Mouse (Mus musculus) stomach, embryonic 14.5 days (tissue): ENCODE results near the gene Prkcb. TPM values are rescaled to one million over a fixed set of nuclear protein-coding genes. Genes with fewer than 3 reads are reported as not detected.

Experiments used
- ATAC-seq: fragments of 200-750 bp; cut with Nextera tagmentation; 2 replicates; pipeline ENCODE4 v1.8.0; 2017; ENCODE audit warnings: low read depth, moderate TSS enrichment; ENCODE audit not compliant: insufficient number of reproducible peaks, insufficient read depth, low FRiP score
- H3K27ac ChIP-seq: fragments of 300-500 bp; sonication (generic); 2 replicates; pipeline ENCODE4 v1.5.1; 2014; ENCODE audit warnings: mild to moderate bottlenecking, low read length, moderate library complexity, mixed read lengths
- H3K27me3 ChIP-seq: fragments of 300-500 bp; sonication (generic); 2 replicates; pipeline ENCODE4 v1.6.1; 2014; ENCODE audit warnings: low read length, control low read depth, mixed read lengths; ENCODE audit not compliant: control insufficient read depth, insufficient read depth
- H3K36me3 ChIP-seq: fragments of 300-500 bp; sonication (generic); 2 replicates; pipeline ENCODE4 v1.6.1; 2014; ENCODE audit warnings: mild to moderate bottlenecking, control low read depth, low read length, moderate library complexity, mixed read lengths; ENCODE audit not compliant: control insufficient read depth, insufficient read depth
- H3K4me1 ChIP-seq: fragments of 300-500 bp; sonication (generic); 2 replicates; pipeline ENCODE4 v1.6.1; 2014; ENCODE audit warnings: low read length, control low read depth, mixed read lengths; ENCODE audit not compliant: control insufficient read depth, insufficient read depth
- H3K4me2 ChIP-seq: fragments of 300-500 bp; sonication (generic); replicated peaks from 2 replicates; pipeline ENCODE4 v1.6.1; 2014; ENCODE audit warnings: low read depth, low read length, control low read depth
- H3K4me3 ChIP-seq: fragments of 300-500 bp; sonication (generic); 2 replicates; pipeline ENCODE4 v1.5.1; 2014; ENCODE audit warnings: low read depth, low read length, control low read depth
- H3K9ac ChIP-seq: fragments of 300-500 bp; sonication (generic); replicated peaks from 2 replicates; pipeline ENCODE4 v1.6.1; 2014; ENCODE audit warnings: low read depth, mild to moderate bottlenecking, control low read depth, low read length, moderate library complexity, mixed read lengths
- H3K9me3 ChIP-seq: fragments of 300-500 bp; sonication (generic); 2 replicates; pipeline ENCODE4 v1.6.1; 2016; ENCODE audit warnings: low read depth, low read length, control low read depth; ENCODE audit not compliant: control insufficient read depth
- WGBS: fragments of 180-500 bp; shearing (Covaris S2); extraction: QIAGEN DNeasy Blood & Tissue Kit; methylation state at CpG from one replicate; pipeline ENCODE4 v1.1.7; 2014; 5-methylcytosine and 5-hydroxymethylcytosine counted together
- polyA plus RNA-seq: library from polyadenylated mRNA; unstranded; fragments of >200 nt; fragmentation: Nextera tagmentation; extraction: Ambion mirVana; gene quantifications from 2 replicates; pipeline ENCODE4 v1.2.1, GENCODE M21; 2014

The Prkcb gene
- polyA plus RNA-seq, 1 experiment from 2014 or later, result 18.4 TPM

DNA sequence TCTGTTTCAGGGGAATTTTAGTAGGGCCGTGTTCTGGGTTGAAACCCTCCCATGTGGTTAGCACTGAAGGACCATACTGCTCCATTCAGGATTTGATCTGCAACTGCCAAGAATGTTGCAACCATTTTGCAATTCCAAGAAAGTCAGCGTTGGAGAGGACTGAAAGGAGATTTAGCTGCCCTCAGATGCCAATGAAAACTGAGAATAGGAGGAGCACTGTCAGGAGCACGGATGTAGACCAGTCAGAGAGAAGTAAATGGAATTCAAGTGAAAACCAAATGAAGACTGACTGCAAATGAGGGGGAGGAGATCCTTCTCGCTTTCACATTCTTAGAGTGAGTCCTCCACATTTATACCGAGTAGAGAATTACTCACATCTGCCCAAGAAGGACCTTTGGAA lies 83.4 kb downstream of the Prkcb start:
- Histone ChIP-seq H3K9ac (no peak overlapping the region), H3K4me2 (no peak overlapping the region), H3K4me1 (no peaks in the 10 kb centered on the region), H3K36me3 (no peaks in the 10 kb centered on the region), H3K27me3 (no peaks in the 10 kb centered on the region), H3K4me3 (no peak overlapping the region), H3K9me3 (no peaks in the 10 kb centered on the region), H3K27ac (no peak overlapping the region)
- 64% methylated on average over 5 of the region's 5 CpGs for WGBS
- ATAC-seq, result no peak

- no peaks in the 10 kb centered on the region for H3K36me3 ChIP-seq
- 75% methylated on average over 3 of the region's 3 CpGs for WGBS
- H3K27ac ChIP-seq, result no peak overlapping the region
- no peak overlapping the region for H3K9ac ChIP-seq
- ATAC-seq, result no peak
- H3K27me3 ChIP-seq, result no peaks in the 10 kb centered on the region
- H3K9me3 ChIP-seq, result no peaks in the 10 kb centered on the region
- no peaks in the 10 kb centered on the region for H3K4me1 ChIP-seq
- H3K4me3 ChIP-seq, result no peak overlapping the region
- H3K4me2 ChIP-seq, result no peak overlapping the region
Observed at GRCm38 (mm10) chr7:122372349-122372748, 83.8 kb downstream of the Prkcb start.

DNA sequence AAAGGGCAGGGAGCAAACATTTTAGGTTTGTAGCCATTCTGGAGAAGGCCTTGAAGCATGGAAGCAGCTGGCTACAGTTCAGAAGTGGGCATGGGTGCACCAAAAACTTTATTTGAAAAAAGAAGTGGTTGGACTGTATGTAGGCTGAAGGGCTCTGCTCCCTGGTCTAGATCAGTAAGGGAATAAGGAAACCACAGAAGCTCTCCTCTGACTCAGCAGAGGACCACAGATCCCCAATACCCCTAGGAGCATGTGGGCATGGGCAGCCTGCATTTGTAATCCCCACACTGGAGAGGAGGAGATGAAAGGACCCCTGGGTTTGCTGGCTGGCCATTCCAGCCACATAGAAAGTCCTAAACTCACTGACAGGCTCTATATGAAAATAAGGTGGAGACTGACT lies 88.3 kb downstream of the Prkcb start:
- Histone ChIP-seq H3K9me3 (no peaks in the 10 kb centered on the region), H3K4me2 (no peak overlapping the region), H3K36me3 (no peaks in the 10 kb centered on the region), H3K4me1 (0 out of 2 replicates have a peak, but pooled peaks cover 4% of the 10 kb centered on the region), H3K27me3 (no peaks in the 10 kb centered on the region), H3K4me3 (no peak overlapping the region), H3K27ac (no peak overlapping the region), H3K9ac (no peak overlapping the region)
- no peak for ATAC-seq

GRCm38 (mm10) chr7:122377967-122378366 lies 89.4 kb downstream of the Prkcb start:
- Histone ChIP-seq H3K36me3 (no peaks in the 10 kb centered on the region), H3K4me2 (no peak overlapping the region), H3K4me3 (no peak overlapping the region), H3K9me3 (no peaks in the 10 kb centered on the region), H3K4me1 (0 out of 2 replicates have a peak, but pooled peaks cover 4% of the 10 kb centered on the region), H3K27ac (no peak overlapping the region), H3K9ac (no peak overlapping the region), H3K27me3 (no peaks in the 10 kb centered on the region)
- ATAC-seq, result no peak
- 85% methylated on average over 3 of the region's 3 CpGs for WGBS

DNA sequence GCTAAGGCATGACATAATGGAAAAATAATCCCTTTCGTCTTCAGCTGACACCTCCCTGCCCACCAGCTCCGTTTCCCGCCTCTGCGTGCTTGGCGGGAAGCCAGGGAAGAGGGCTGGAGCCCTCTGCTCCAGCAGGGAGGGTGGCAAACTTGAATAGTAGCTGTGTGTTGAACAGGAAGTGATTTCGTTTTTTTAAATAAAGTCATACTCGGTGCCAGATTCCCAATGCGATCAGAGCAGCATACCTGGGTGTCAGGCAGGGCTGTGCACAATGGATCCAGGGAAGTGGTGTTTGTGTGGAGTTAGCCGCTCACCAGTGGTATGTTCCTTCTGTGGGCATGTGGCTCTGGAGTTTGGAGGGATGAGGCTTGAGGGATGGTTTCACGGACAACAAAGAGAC lies 89.9 kb downstream of the Prkcb start:
- no peak overlapping the region for H3K4me2 ChIP-seq
- no peak for ATAC-seq
- 32% methylated on average over 10 of the region's 10 CpGs for WGBS

DNA sequence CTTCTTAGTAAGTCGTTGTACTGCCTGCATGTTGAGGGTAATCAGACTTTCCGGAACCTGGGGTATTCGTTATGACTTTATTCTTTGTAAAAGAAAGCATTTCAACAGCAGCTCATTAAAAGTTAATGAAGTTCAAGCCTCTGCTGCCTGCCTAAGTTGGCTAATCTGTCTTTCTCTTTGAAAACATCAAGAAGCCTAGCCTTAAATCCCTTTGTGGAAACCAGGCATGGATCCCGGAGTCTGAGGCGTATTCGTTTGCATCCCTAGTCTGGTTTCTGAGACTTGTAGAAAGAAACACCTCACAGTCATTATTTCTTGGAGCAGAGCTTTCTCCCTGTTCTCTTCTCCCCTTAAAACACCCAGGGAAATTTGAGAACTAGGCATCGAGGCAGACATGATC lies 90.7 kb downstream of the Prkcb start:
- H3K9ac ChIP-seq, result no peak overlapping the region
- no peaks in the 10 kb centered on the region for H3K36me3 ChIP-seq
- ATAC-seq, result no peak
- no peaks in the 10 kb centered on the region for H3K27me3 ChIP-seq
- H3K9me3 ChIP-seq, result no peaks in the 10 kb centered on the region
- H3K27ac ChIP-seq, result no peak overlapping the region
- 0 out of 2 replicates have a peak, but pooled peaks cover 4% of the 10 kb centered on the region for H3K4me1 ChIP-seq
- H3K4me2 ChIP-seq, result no peak overlapping the region
- H3K4me3 ChIP-seq, result no peak overlapping the region
- 72% methylated on average over 7 of the region's 7 CpGs for WGBS

More for the DNA sequence above, 89.9 kb downstream of the Prkcb start:
- Histone ChIP-seq H3K9me3 (no peaks in the 10 kb centered on the region), H3K9ac (no peak overlapping the region), H3K4me3 (no peak overlapping the region), H3K27me3 (no peaks in the 10 kb centered on the region), H3K27ac (no peak overlapping the region), H3K4me1 (0 out of 2 replicates have a peak, but pooled peaks cover 4% of the 10 kb centered on the region), H3K36me3 (no peaks in the 10 kb centered on the region)

- no peak overlapping the region for H3K27ac ChIP-seq
- ATAC-seq, result no peak
- 85% methylated on average over 10 of the region's 10 CpGs for WGBS
- H3K9me3 ChIP-seq, result no peaks in the 10 kb centered on the region
- H3K4me3 ChIP-seq, result no peak overlapping the region
- no peaks in the 10 kb centered on the region for H3K27me3 ChIP-seq
- H3K4me1 ChIP-seq, result 0 out of 2 replicates have a peak, but pooled peaks cover 4% of the 10 kb centered on the region
- H3K36me3 ChIP-seq, result no peaks in the 10 kb centered on the region
- no peak overlapping the region for H3K4me2 ChIP-seq
- no peak overlapping the region for H3K9ac ChIP-seq
Observed at GRCm38 (mm10) chr7:122380336-122381130, 92.0 kb downstream of the Prkcb start.

- no peaks in the 10 kb centered on the region for H3K27me3 ChIP-seq
- no peaks in the 10 kb centered on the region for H3K9me3 ChIP-seq
- H3K4me3 ChIP-seq, result no peak overlapping the region
- 36% methylated on average over 10 of the region's 10 CpGs for WGBS
- H3K4me1 ChIP-seq, result 0 out of 2 replicates have a peak, but pooled peaks cover 4% of the 10 kb centered on the region
- H3K9ac ChIP-seq, result no peak overlapping the region
- no peak overlapping the region for H3K4me2 ChIP-seq
- ATAC-seq, result no peak
- no peak overlapping the region for H3K27ac ChIP-seq
- no peaks in the 10 kb centered on the region for H3K36me3 ChIP-seq
Observed at GRCm38 (mm10) chr7:122381560-122381959, 93.0 kb downstream of the Prkcb start.

- H3K4me3 ChIP-seq, result no peak overlapping the region
- no peaks in the 10 kb centered on the region for H3K27me3 ChIP-seq
- no peak overlapping the region for H3K4me2 ChIP-seq
- 76% methylated on average over 2 of the region's 2 CpGs for WGBS
- H3K36me3 ChIP-seq, result no peaks in the 10 kb centered on the region
- no peaks in the 10 kb centered on the region for H3K9me3 ChIP-seq
- no peak overlapping the region for H3K9ac ChIP-seq
- 0 out of 2 replicates have a peak, but pooled peaks cover 4% of the 10 kb centered on the region for H3K4me1 ChIP-seq
- no peak overlapping the region for H3K27ac ChIP-seq
- no peak for ATAC-seq
Observed at GRCm38 (mm10) chr7:122383260-122383659, 94.7 kb downstream of the Prkcb start.
